Mouse (Mus musculus) right cerebral cortex, postnatal 25 days (tissue): ENCODE data around the gene Prex1.

Source experiments
- DNase-seq: peaks from one replicate; pipeline ENCODE4 v3.0.0; 2022

Gene Prex1

DNA sequence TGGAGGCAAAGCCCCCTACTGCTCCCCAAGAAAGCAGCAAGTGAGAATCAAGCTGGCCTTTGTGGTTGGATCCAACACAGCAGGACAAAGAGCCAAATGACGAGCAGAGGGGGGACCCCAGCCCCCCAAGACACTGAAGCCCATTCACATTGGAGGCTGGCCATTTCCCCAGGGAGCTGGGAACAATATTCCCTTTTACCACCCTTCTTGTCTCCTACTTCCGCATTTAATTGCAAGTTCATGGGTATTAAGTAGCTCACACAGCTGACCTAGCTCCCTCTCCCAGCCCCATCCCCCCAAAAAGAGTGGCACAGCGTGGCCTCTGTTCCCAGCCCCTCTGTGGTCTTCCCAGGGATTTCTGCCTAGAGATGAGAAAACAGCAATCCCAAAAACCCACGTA lies 30.8 kb downstream of the Prex1 start:
- no peak for DNase-seq

GRCm38 (mm10) chr2:166678959-166679759 lies 34.5 kb downstream of the Prex1 start:
- DNase-seq, result no peak

- DNase-seq, result no peak
These were observed 36.7 kb downstream of the Prex1 start for GRCm38 (mm10) chr2:166676933-166677332.

DNA sequence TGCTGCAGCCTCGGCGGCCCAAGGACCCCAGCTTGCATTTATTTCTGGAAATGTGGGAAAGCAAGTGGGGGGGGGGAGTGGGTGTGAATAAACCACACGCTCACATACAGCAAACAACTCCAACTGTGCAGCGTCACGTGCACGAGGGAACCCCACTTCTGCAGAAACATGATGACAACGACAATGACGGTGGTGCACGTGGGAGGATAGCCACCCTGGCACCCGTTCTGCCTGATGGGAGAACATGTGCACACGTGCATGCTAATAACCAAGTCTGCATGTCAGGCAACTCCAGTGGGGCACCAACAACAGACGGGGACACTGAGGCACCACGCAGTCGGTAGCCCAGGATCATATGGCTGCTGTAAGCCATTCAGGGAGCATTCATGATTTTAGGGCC lies 37.1 kb downstream of the Prex1 start:
- no peak for DNase-seq

DNA sequence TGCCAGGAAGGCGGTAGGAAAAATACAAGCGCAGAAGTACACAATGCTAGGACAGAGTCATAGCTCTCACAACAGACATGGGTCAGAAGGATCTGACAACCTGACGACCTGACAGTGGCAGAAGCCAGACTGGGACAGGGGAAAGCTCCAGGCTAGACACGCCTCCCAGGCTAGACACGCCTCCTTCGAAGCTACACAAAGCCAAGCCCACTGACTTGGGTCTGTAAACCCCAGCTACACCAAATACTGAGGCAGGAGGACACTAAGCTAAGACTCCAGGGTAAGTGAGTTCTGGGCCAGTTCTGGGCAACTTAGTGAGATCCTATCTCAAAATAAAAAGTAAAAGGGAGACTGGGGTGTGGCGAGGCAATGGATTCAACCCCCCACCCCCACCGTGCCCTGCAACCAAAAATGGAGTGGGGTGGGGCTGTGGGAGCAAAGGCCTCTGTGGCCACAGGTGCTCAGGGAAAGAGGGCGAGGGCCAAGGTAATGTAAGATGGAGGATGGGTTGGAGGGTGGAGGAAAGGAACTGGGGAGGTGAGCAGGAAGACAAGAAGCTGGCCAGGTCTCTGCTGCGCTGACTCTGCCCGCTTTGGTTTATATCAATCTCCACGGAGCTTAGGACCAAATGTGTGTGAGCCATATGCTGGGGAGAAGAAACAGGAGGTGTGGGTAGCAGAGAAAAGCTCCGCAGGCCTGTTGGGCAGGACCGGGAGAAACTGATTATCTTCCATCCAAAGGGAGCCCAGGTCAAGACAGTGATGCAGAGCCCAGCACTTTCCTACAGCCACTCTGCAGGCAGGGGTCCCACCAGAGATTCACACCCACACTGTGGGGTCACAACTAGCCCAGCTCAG lies 37.8 kb downstream of the Prex1 start:
- DNase-seq, result no peak

DNA sequence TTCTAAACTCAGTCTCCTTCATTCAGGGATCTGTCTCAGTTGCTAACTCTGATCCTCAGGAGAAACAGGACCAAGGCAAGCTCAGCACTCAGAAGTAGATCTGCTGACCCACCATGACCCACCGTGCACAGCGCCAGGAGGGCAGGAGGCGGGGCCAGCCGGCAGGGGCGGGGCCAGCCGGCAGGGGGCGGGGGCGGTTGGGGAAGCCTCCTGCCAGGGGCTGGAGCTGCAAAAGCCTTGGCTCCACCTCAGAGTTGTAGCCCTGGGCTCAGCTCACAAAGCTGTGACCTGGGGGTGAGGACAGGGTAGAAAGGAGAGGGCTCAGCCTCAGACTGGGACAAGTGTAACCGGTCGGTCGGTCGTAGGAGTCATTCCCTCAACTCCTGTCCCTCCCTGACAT lies 38.9 kb downstream of the Prex1 start:
- DNase-seq, result no peak

DNA sequence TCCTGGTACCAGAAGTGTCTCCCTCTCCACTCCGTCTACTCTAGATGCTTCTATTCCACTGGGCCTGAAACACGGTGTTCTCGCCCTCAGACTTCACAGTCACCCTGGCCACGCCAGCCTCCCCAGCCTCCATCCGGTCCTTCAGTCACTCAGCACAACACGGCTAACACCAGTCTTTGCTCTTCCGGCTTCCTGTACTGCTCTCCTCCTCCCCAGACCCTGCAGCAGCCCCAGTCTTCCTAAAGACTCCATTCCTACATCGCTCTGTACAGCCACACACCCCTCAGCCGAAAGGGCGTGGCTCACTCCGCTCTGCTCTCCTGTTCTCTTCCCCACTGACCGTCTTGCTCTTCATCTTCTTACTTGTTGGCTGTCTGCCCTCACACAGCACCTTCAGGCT lies 39.7 kb downstream of the Prex1 start:
- no peak for DNase-seq

- no peak for DNase-seq
These were observed 41.3 kb downstream of the Prex1 start for GRCm38 (mm10) chr2:166672171-166672965.

- DNase-seq, result no peak
These were observed 42.0 kb downstream of the Prex1 start for GRCm38 (mm10) chr2:166671614-166672013.

DNA sequence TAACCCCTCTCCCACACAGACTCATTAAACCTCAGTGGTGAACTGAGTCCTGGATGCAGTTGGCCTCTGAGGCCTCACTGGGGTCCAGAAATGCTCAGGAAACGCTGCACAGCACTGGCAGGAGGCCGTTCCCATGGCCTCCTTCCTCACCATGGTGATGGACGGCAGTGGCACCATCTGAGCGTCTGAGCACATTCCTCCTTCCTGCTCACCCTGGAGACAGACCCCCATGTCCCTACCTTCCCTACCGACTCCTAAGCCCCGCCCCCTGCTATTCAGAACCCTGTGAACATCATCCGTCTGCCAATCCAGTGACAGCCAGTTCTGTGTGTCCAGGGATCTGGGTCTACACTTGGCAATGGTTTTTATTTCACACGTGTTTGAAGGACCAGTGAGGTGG lies 42.6 kb downstream of the Prex1 start:
- DNase-seq, result no peak

DNA sequence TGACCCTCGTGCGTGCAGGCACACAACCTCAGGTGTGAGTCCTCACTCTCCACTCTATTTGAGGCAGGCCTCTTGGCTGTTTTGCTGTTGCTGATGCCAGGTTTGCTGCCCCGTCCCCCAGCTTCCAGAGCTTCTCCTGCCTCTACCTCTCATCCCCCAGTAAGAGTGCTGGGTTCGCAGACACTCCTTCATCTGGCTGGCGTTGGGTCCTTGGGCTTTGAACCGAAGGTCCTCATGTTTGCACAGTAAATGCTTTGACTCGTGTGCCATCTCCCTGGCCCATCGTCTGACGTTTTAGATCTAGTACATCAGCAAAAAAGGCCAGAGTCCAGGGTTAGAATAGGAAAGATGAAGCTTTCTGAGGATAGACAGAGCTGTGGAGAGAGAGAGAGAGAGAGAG lies 43.7 kb downstream of the Prex1 start:
- no peak for DNase-seq

DNA sequence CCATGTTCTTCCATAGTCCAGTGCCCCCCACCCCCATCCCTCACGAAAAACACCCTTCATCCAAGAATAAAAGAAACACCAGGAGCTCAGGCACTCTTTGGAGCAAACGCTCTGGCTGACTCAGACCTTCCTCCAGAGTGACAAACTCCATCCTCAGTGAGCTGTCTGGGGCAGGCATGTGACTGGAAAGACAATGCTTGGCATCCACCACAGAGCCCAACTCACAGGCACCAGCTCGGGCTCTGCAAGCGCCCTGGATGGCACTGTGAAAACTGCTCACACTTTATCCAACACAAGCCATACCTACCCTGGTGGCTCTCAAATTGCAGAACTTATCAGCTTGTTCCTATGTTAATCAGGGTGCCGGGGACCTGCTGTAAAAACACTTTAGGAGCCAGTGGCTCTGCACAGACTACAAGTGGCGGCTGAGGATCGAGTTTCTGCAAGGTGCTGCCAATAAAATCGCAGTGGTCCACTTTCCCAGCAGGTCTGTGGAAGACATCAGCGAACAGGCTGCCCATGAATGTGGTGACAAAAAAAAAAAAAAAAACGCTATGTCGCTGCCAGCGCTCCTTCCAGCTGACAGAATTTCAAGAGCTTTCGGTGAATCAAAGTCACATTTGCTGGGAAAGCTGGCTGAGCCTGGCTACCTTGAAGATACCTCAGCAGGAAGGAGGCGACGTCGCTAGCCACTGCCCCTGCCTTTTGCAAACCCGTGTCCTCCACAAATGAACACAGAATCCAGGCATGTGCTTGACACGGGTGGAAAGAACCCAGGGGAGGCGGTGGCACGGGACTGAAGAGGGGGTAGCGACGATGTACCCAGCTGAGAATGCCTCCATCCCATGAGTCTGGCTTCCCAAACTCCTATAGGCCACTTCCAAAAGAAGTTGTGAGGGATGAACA lies 45.6 kb downstream of the Prex1 start:
- DNase-seq, result no peak

- DNase-seq, result no peak
These were observed 47.5 kb downstream of the Prex1 start for GRCm38 (mm10) chr2:166666175-166666574.

DNA sequence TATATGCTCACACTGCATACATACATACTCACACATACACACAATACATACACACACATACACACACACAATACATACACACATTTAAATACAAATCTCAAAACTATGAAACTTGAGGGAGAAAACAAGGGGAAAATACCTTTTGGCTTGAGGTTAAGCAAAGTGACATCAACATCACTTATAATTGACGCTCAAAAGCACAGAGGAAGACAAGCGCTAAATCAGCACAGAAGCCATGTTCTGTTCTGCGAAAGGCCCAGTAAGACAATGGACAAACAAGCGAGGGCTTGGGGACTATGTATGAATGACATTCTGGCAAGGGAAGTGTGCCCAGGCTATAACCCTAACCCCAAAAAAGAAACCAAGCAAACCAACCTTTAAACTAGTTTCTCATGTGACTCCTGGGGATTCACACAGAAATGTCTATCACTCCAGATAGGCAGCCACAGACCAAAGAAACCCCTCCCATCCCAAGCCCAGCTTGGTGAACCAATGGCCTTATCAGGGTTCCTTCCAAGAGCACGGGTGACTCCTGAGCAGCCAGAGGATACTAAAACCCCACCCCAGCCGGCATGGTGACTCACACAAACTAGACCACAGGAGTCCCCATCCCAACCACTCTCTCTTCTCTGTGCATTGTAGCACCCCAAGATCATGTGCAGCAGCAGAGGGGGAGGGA lies 48.2 kb downstream of the Prex1 start:
- no peak for DNase-seq

DNA sequence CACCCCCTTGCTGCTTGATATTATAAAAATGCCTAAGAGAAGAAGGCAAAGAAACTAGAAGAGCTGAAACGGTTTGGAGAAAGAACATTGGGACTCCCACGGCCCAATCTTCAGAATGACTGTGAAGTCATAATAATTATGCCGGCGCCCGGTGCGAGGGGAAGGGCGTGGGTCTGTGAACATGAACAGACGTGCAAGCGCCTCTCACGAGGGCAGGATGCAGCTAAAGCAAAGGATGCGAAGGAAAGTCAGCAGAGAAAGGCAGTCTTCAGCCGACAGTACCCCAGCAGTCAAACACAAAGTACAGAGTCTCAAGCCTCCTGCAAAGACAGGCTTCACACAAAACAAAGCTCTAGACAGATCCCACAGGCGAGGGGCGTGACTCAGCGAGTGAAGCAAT lies 49.1 kb downstream of the Prex1 start:
- DNase-seq, result no peak

GRCm38 (mm10) chr2:166663250-166663961 lies 50.2 kb downstream of the Prex1 start:
- DNase-seq, result no peak

DNA sequence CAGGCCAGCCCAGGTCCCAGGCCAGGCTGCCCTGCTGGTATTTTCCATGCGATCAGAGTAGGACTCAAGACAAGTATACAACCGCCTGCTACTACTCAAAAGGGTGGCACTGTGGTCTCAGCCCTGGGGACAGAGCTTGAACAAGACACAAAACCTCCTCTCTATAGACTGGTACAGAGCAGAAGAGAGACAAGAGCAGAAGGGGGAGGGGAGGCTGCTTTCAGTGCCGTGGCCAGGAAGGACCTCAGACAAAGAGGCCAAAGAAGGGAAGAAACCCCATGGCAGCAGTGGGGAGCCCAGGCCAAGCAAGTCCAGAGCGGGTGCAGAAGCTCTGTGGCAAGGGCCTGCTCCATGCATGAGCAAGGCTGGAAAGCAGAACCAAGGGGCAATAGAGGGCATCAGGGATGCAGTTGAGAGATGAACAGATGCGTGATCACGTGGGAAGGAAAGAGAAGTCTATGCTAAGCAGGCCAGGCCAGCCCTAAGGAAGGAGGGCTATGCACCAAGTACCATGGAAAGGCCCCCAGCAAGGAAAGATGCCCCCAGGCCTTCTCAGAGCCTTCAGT lies 51.0 kb downstream of the Prex1 start:
- no peak for DNase-seq

- no peak for DNase-seq
These were observed 51.7 kb downstream of the Prex1 start for GRCm38 (mm10) chr2:166661971-166662370.

DNA sequence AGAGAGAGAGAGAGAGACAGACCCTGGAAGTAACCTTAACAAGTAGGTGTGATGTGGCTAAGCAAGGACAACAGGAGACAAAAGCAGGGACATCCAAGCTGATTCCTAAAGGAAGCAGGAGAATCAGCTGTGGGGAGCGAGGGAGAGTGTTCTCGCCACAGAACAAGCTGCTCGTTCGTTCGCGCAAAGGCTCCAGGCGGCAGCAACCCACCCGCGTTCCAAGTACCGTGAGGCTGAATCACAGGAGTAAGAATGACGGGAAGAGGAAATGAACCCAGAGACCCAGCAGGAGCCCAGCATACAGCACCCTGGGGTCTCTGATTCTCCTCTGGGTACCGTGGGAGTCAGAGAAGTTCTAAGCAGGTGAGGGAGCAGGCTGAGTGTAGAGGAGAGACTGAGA lies 52.1 kb downstream of the Prex1 start:
- DNase-seq, result no peak

DNA sequence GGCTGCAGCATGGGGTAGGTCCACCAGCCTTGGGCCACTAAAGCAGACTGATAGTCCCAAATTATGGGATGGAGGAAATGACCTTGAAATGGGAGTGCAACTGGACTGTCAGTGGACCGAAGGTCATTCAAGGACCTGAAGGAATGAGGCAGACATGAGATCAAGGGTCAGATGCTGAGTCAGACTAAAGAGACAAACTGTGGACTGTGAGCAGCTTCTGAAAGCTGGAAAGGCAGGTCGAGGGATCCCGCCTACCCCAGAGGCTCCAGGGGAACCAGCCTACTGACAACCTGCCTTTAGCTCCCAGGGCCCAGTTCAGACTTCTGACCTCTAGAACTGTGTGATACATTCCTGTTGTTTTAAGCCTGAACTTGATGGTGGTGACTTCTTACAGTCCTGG lies 55.3 kb downstream of the Prex1 start:
- no peak for DNase-seq
